Mouse (Mus musculus) kidney, adult 2 months (tissue): Measurements from ENCODE around the gene Akap6. TPM values are rescaled to one million over a fixed set of nuclear protein-coding genes. Genes with fewer than 3 reads are reported as not detected.
A peak's percentile ranks its signal among the peaks of the same experiment; 100 is the strongest.

Experiments
- DNase-seq: peaks from one replicate; pipeline ENCODE4 v3.0.0; 2021
- H3K27ac ChIP-seq: fragments of 200-500 bp; 2 replicates; pipeline ENCODE4 v1.5.1; 2012; ENCODE audit warnings: low read depth, low read length, control low read depth, inconsistent platforms; ENCODE audit not compliant: insufficient read depth
- H3K27me3 ChIP-seq: fragments of 200-500 bp; replicated peaks from 2 replicates; pipeline ENCODE4 v1.6.1; 2012; ENCODE audit warnings: mild to moderate bottlenecking, moderate library complexity, low read length, inconsistent platforms; ENCODE audit not compliant: control insufficient read depth, insufficient read depth
- H3K36me3 ChIP-seq: fragments of 200-500 bp; 2 replicates; pipeline ENCODE4 v1.6.1; 2012; ENCODE audit warnings: mild to moderate bottlenecking, moderate library complexity, low read length, inconsistent platforms; ENCODE audit not compliant: control insufficient read depth, insufficient read depth
- H3K4me1 ChIP-seq: fragments of 200-500 bp; 2 replicates; pipeline ENCODE4 v1.6.1; 2011; ENCODE audit warnings: low read length; ENCODE audit not compliant: control insufficient read depth, insufficient read depth
- H3K4me3 ChIP-seq: fragments of 200-500 bp; 2 replicates; pipeline ENCODE4 v1.5.1; 2011; ENCODE audit warnings: mild to moderate bottlenecking, low read depth, low read length, control low read depth; ENCODE audit not compliant: insufficient read depth
- CTCF ChIP-seq: fragments of 200-500 bp; conservative IDR thresholded peaks from 2 replicates; pipeline ENCODE4 v1.5.1; 2011; ENCODE audit warnings: low read depth, mild to moderate bottlenecking, control low read depth, low read length, moderate library complexity, mixed read lengths; ENCODE audit not compliant: insufficient read depth, insufficient read length
- POLR2A ChIP-seq: fragments of 200-500 bp; IDR thresholded peaks from one replicate; pipeline ENCODE4 v1.6.1; 2011; ENCODE audit warnings: low read depth, low read length, control low read depth
- WGBS: fragments of 180-500 bp; shearing (Covaris S2); methylation state at CpG from one replicate; pipeline ENCODE4 v1.1.7; 2018; 5-methylcytosine and 5-hydroxymethylcytosine counted together
- polyA plus RNA-seq: library from polyadenylated mRNA; depleted of rRNA; stranded (reverse); fragments of >200 nt; gene quantifications from 2 replicates; pipeline ENCODE4 v1.2.3, GENCODE M21; 2012

The Akap6 gene
- polyA plus RNA-seq, 1 experiment, result 0.25 TPM

DNA sequence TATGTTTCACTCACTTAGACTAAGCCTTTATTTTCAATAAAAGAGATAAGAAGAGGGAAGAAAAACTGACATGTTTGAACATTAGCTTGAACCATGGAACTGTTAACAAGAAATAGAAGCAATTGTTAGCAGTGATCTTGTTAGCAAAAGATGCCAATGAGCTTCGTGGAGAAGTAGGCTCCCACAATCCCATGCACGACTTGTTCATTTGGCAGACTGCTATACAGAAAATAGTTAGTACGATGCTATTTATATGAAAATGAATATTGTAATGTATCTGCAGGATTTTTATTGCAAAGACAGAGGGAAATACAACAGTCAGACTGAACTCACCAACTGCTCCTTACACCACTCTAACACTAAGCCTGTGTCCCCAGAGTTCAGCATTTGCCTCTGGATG lies 162.7 kb downstream of the Akap6 start:
- Histone ChIP-seq H3K27ac (no peak overlapping the region), H3K4me1 (no peaks in the 10 kb centered on the region), H3K4me3 (no peak overlapping the region), H3K36me3 (no peaks in the 10 kb centered on the region), H3K27me3 (no peaks in the 10 kb centered on the region)
- TF ChIP-seq CTCF (no peak), POLR2A (no peak)
- no peak for DNase-seq
- whole genome bisulfite sequencing, result 88% methylated on average over 3 of the region's 3 CpGs

DNA sequence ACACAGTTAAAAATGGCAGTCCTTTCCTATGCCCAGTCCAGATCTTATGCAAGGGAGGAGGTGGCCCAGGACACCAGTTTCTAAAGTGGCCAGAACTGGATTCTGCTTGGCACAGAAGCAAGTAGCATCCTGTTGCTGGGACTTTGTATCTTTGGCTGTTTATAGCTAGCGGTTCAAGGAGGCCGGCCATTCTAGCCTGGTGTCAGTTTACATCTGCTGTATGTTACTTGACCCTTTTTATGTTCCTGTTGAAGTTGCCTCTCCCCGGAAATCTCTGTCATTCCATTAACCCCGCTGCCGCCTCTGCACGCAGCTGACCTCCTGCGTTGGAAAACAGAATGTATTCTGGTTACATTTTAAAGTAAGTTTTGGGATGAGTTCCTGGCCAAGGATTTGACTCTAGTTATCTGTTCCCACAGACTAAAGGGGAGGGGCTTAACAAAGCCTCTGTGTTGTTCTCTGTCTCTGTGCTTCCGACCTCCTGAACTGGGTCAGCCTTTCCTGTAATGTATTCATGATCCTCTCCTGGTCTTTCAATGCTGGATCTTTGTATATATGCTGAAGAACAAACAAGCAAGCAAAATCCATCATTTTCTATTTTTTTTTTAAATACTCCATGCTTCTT lies 168.9 kb downstream of the Akap6 start:
- Histone ChIP-seq H3K27ac (no peak overlapping the region), H3K4me3 (no peak overlapping the region), H3K36me3 (no peaks in the 10 kb centered on the region), H3K27me3 (no peaks in the 10 kb centered on the region), H3K4me1 (no peaks in the 10 kb centered on the region)
- no peak for TF ChIP-seq POLR2A
- no peak for TF ChIP-seq CTCF
- DNase-seq, result peak; percentile 47
- 16% methylated on average over 8 of the region's 8 CpGs for WGBS

DNA sequence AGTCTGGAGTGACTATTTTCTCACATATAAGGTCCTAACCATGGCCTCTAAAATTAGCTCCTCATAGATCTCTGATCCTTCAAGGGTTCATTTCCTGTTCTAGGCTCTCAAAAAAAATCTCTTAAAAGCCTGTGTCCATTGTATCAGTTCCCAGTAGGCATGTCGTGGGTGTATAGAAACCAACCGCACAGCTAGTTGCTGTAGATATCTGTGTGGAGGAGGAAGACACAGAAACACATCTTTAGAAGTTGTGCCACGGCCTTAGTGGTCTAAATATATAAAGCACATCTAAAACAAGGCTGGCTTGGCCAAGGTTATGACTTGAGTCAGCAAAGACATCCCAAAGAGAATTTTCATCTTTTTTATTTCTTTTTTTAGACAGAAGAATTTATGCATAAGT lies 172.4 kb downstream of the Akap6 start:
- Histone ChIP-seq H3K27ac (no peak overlapping the region), H3K27me3 (no peaks in the 10 kb centered on the region), H3K4me3 (no peak overlapping the region), H3K4me1 (no peaks in the 10 kb centered on the region), H3K36me3 (no peaks in the 10 kb centered on the region)
- no peak for DNase-seq
- TF ChIP-seq POLR2A (no peak), CTCF (no peak)
- 72% methylated on average over 3 of the region's 3 CpGs for WGBS

DNA sequence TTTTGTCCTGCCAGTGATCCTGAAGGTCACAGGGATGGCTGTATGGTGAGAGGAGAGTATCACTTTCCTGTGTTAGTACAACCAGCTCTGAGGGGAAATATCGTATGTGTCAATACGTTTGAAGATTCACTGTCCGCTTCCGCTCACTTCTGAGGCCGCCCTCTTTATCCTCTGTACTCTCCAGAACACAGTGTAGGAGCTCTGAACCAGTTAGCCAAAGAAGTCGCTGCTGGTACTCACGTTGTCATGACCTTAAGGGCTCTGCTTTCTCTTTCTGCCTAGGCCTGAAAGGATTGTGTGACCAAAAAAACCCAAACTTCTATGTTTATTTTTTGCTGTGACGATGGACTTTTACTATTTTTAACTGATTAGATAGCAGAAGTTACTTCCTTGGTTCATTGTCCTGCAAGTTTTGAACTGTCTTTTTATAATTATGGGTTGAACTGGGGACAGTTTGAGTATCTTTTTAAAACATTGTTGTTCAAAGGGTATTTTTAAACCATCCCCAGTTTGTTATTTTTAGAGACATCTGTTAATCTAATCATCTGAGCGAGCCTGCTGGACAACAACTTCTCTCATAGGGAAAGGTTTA lies 175.2 kb downstream of the Akap6 start:
- Histone ChIP-seq H3K4me3 (no peak overlapping the region), H3K27me3 (no peaks in the 10 kb centered on the region), H3K27ac (peak overlapping the region; percentile 74), H3K4me1 (no peaks in the 10 kb centered on the region), H3K36me3 (no peaks in the 10 kb centered on the region)
- peak; percentile 44 for DNase-seq
- no peak for TF ChIP-seq CTCF
- TF ChIP-seq POLR2A, result no peak
- 37% methylated on average over 9 of the region's 9 CpGs for WGBS

DNA sequence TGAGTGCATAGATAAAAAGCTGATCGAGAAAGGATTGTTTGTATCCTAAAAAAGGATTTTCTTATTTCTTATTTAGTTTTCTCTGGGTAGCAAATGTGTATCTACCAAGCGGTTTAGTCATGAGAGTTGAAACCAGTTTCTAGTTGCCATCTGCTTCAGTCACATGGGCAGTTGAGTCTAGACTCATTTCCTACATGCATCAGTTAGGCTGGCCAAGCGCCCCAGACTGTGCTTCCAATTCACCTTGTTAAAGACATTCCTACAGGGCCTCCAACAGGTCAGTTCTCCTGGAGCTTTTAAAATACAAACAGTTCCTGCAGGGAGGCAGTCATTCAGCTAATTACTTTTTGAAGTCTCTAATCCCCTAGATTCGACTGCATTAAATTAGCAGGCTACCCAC lies 176.9 kb downstream of the Akap6 start:
- no peaks in the 10 kb centered on the region for H3K27me3 ChIP-seq
- DNase-seq, result peak; percentile 10
- H3K36me3 ChIP-seq, result no peaks in the 10 kb centered on the region
- no peak for TF ChIP-seq POLR2A
- H3K4me3 ChIP-seq, result no peak overlapping the region
- no peak overlapping the region for H3K27ac ChIP-seq
- H3K4me1 ChIP-seq, result no peaks in the 10 kb centered on the region
- WGBS, result 61% methylated on average over 4 of the region's 4 CpGs

DNA sequence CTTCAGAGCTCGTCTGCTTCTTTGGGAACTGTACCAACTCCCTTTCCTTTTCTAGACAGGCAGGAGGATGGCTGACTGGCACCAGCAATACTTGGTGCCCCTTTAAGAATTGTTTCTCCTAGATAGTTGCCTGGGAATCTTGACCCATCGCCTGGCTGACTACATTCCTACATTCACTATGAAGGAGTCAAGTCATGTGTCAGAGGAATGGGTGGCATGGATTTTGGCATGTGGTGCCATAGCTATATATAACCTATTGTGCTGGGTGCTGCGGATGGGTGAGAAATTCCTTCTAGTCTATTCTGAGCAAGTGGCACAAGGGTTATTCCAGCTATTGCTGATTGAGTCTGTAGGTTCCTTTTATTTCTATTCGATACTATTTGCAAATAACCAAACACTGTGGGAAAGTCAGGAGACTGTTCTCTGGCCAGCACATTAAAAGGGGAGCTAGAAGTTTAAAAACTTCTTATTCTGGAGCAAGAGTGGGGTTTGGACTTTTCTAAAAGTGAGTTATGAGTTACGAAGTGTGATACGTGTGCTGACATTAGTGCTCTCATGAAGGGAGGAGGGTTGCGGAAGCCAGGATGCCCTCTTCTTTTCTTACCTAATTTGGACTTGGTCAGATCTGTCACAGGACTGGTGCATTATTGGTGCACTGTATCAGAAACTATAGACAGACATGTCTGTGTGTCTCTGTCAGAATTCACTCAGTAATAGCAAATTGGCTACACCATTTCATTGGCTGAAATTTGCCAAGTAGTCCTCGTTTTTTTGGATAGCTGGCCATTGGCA lies 178.0 kb downstream of the Akap6 start:
- H3K4me1 ChIP-seq, result no peaks in the 10 kb centered on the region
- H3K4me3 ChIP-seq, result no peak overlapping the region
- WGBS, result 83% methylated on average over 8 of the region's 8 CpGs
- H3K27ac ChIP-seq, result no peak overlapping the region
- H3K27me3 ChIP-seq, result no peaks in the 10 kb centered on the region
- no peaks in the 10 kb centered on the region for H3K36me3 ChIP-seq
- no peak for DNase-seq
- TF ChIP-seq CTCF (no peak), POLR2A (no peak)

DNA sequence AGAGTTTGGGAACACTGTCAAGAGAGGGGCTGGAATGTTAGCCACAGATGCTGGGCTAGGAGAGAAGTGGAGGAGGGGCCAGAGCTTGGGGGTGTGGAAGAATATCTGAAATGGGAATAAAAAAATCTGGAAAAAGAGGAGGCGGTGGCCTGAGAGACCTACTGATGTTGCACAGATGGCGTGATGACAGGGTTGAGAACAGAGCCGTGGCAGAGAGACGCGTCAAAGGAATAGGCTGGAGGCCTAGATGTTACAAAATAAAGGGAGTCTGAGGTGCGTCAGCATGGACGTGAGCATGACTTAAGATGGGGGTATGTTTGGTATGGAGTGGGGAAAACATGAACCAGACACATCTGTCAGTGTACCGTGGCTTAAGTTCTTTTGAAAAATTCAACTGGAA lies 180.1 kb downstream of the Akap6 start:
- no peak overlapping the region for H3K27ac ChIP-seq
- H3K36me3 ChIP-seq, result no peaks in the 10 kb centered on the region
- no peaks in the 10 kb centered on the region for H3K27me3 ChIP-seq
- WGBS, result 79% methylated on average over 8 of the region's 8 CpGs
- TF ChIP-seq CTCF (no peak), POLR2A (no peak)
- H3K4me1 ChIP-seq, result no peaks in the 10 kb centered on the region
- H3K4me3 ChIP-seq, result no peak overlapping the region
- no peak for DNase-seq
